Mouse (Mus musculus): ENCODE measurements around the gene Camta1.

DNA sequence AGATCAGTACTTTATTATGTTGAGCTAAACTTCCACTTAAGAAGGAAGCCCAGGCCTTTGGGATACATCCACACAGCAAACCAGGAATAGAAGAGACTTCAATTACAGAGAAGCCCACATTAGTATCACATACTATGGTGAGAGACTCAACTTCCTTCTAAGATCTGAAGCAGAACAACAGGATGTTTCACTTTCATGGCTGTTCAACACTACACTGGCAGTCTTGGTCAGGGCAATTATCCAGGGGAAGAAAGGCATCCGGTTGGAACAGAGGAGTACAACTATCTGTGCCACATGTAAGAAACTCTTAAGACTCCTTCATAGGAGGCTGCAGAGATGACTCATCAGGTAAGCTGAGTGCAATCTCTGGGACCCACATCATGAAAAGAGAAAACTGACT, 810.5 kb downstream of the Camta1 start:
- TF ChIP-seq CTCF (IDR thresholded peaks at IDR 0.05; ENCODE audit: low read depth, low read length) (no peak), POLR2A (IDR thresholded peaks at IDR 0.05; ENCODE audit: extremely low read depth, insufficient read depth, low read length) (no peak)

All from liver, adult 2 months (tissue).